Mouse (Mus musculus): ENCODE data around the gene Gng5.

- no peak for TF ChIP-seq E2F4 (IDR thresholded peaks at IDR 0.05; ENCODE audit: borderline replicate concordance, low read depth, low read length)
- no peak for TF ChIP-seq POLR2A (IDR thresholded peaks at IDR 0.05; ENCODE audit: control insufficient read depth in 1 of 2, insufficient read depth in 1 of 2, low read depth in 1 of 2, low read length in 2 of 2, poor library complexity in 1 of 2)
- no peak for TF ChIP-seq GABPA (IDR thresholded peaks at IDR 0.05; ENCODE audit: low read depth, low read length)
Measured at GRCm38 (mm10) chr3:146462939-146463338, 36.7 kb upstream of the Gng5 start.

All from MEL (cell line).